Mouse (Mus musculus) midbrain, embryonic 11.5 days (tissue): Measurements from ENCODE around the gene Vill. TPM values are rescaled to one million over a fixed set of nuclear protein-coding genes. Genes with fewer than 3 reads are reported as not detected.

Experiments used
- ATAC-seq: fragments of 200-750 bp; cut with Nextera tagmentation; 2 replicates; pipeline ENCODE4 v1.8.0; 2017; ENCODE audit warnings: moderate TSS enrichment, moderate library complexity; ENCODE audit not compliant: low FRiP score
- DNase-seq: peaks from one replicate; pipeline ENCODE4 v3.0.0; 2015; ENCODE audit warnings: low spot score; ENCODE audit errors: missing footprints
- H3K27ac ChIP-seq: fragments of 300-500 bp; sonication (generic); 2 replicates; pipeline ENCODE4 v1.5.1; 2014; ENCODE audit warnings: low read depth, low read length
- H3K27me3 ChIP-seq: fragments of 300-500 bp; sonication (generic); 2 replicates; pipeline ENCODE4 v1.6.1; 2014; ENCODE audit warnings: mild to moderate bottlenecking, low read length, moderate library complexity, mixed read lengths; ENCODE audit not compliant: control insufficient read depth, insufficient read depth
- H3K36me3 ChIP-seq: fragments of 300-500 bp; sonication (generic); 2 replicates; pipeline ENCODE4 v1.6.1; 2014; ENCODE audit warnings: mild to moderate bottlenecking, low read length, moderate library complexity, mixed read lengths; ENCODE audit not compliant: control insufficient read depth, insufficient read depth
- H3K4me1 ChIP-seq: fragments of 300-500 bp; sonication (generic); 2 replicates; pipeline ENCODE4 v1.6.1; 2014; ENCODE audit warnings: low read length; ENCODE audit not compliant: control insufficient read depth, insufficient read depth
- H3K4me2 ChIP-seq: fragments of 300-500 bp; sonication (generic); 2 replicates; pipeline ENCODE4 v1.6.1; 2014; ENCODE audit warnings: mild to moderate bottlenecking, moderate library complexity
- H3K4me3 ChIP-seq: fragments of 300-500 bp; sonication (generic); 2 replicates; pipeline ENCODE4 v1.5.1; 2014; ENCODE audit warnings: low read depth, low read length
- H3K9ac ChIP-seq: fragments of 300-500 bp; sonication (generic); 2 replicates; pipeline ENCODE4 v1.6.1; 2014; ENCODE audit warnings: low read length
- H3K9me3 ChIP-seq: fragments of 300-500 bp; sonication (generic); 2 replicates; pipeline ENCODE4 v1.6.1; 2016; ENCODE audit warnings: low read length; ENCODE audit not compliant: control insufficient read depth
- WGBS: fragments of 180-500 bp; shearing (Covaris S2); extraction: QIAGEN DNeasy Blood & Tissue Kit; methylation state at CpG from one replicate; pipeline ENCODE4 v1.1.7; 2014; 5-methylcytosine and 5-hydroxymethylcytosine counted together
- polyA plus RNA-seq: library from polyadenylated mRNA; unstranded; fragments of >200 nt; fragmentation: Nextera tagmentation; extraction: Ambion mirVana; gene quantifications from 2 replicates; pipeline ENCODE4 v1.2.1, GENCODE M21; 2014

Gene Vill
- polyA plus RNA-seq, 1 experiment from 2014 or later: 8.3 TPM

DNA sequence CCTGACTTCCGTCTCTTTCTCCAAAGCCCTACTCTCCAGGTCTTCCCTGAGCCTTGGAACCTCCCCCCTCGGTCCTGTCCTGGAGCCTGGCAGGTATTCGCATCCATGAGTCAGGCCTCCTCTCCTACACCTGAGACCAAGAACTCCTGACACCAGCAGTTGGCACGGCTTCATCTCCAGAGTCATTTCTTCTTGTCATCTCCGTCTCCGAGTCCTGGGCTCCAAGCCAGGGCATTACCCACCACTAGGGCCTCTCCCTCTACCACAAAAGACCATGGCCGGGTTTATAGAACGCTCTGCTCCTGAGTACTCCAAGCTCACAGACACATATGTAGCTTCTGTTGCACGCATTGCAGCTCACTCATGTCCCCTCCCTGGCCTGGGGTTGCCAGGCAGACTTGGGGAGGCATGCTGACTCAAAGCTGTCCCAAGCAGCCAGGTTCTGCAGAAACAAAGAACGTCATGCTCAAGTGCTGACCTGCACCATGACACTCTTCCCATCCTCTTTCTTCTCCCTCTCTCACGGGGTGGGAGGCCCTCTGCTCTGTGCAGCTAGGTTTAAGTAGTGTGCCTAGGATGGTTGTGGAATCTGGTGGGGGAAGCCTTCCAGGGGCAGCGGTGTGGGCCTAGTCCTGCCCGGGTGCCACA is 42.0 kb downstream of the Vill start:
- Histone ChIP-seq H3K9ac (no peak overlapping the region), H3K4me2 (no peak overlapping the region), H3K27me3 (peaks cover 23% of the 10 kb centered on the region), H3K4me1 (peaks cover 12% of the 10 kb centered on the region), H3K36me3 (no peaks in the 10 kb centered on the region), H3K4me3 (no peak overlapping the region), H3K27ac (no peak overlapping the region), H3K9me3 (no peaks in the 10 kb centered on the region)
- ATAC-seq: no peak
- WGBS: 72% methylated on average over 13 of the region's 13 CpGs
- DNase-seq: no peak

- Histone ChIP-seq H3K27me3 (peaks cover 3% of the 10 kb centered on the region; the same call in 1 of the 2 replicates), H3K4me3 (no peak overlapping the region), H3K36me3 (no peaks in the 10 kb centered on the region), H3K27ac (no peak overlapping the region), H3K9ac (no peak overlapping the region), H3K9me3 (no peaks in the 10 kb centered on the region), H3K4me1 (peaks cover 4% of the 10 kb centered on the region; the same call in 1 of the 2 replicates), H3K4me2 (no peak overlapping the region)
- ATAC-seq (0 out of 2 replicates have a peak, but pooled peaks have one; percentile 22), DNase-seq (no peak)
- 20% methylated on average over 15 of the region's 15 CpGs for WGBS
These were observed 47.8 kb downstream of the Vill start for GRCm38 (mm10) chr9:119100177-119100898.

GRCm38 (mm10) chr9:119101992-119102782 is 49.6 kb downstream of the Vill start, which contains the start of gene Dlec1:
Dlec1 (plus strand) TSS chr9:119102478.
- Histone ChIP-seq H3K9me3 (no peaks in the 10 kb centered on the region), H3K27me3 (peaks cover 3% of the 10 kb centered on the region; the same call in 1 of the 2 replicates), H3K27ac (no peak within 1 kb of the TSS), H3K36me3 (no peaks in the 10 kb centered on the region), H3K4me3 (peak within 1 kb of the TSS; percentile 62), H3K9ac (peak within 1 kb of the TSS; percentile 57), H3K4me1 (peaks cover 4% of the 10 kb centered on the region; the same call in 1 of the 2 replicates), H3K4me2 (peak within 1 kb of the TSS; percentile 85)
- ATAC-seq (peak; percentile 89), DNase-seq (peak; percentile 96)
- 3% methylated on average over 44 of the region's 44 CpGs for WGBS

- Histone ChIP-seq H3K36me3 (no peaks in the 10 kb centered on the region), H3K4me2 (peak overlapping the region; percentile 85), H3K27ac (no peak overlapping the region), H3K9me3 (no peaks in the 10 kb centered on the region; the same call in 1 of the 2 replicates), H3K4me3 (peak overlapping the region; percentile 62), H3K9ac (peak overlapping the region; percentile 57), H3K27me3 (peaks cover 3% of the 10 kb centered on the region; the same call in 1 of the 2 replicates), H3K4me1 (peaks cover 4% of the 10 kb centered on the region; the same call in 1 of the 2 replicates)
- WGBS: 3% methylated on average over 19 of the region's 19 CpGs
- ATAC-seq: no peak
- DNase-seq: no peak
These were observed 50.2 kb downstream of the Vill start for GRCm38 (mm10) chr9:119102783-119103113.

DNA sequence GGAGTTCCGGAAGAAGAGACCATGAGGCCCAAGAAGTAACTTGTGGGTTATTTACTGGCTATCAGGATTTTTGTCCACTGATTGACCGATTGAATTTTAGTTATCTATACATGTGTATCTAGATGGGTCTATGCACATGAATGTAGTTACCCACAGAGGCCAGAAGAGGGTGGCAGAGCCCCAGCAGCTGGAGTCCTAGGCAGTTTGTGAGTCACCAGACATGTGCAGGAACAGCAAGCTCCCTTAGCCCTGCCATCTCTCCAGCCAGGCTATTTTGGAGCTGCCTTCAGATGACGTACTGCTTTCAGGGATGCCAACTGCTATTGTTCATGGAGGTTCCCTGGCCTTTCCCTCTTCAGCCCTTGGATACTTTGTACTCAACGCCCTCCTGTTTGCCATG is 55.0 kb downstream of the Vill start:
- peaks cover 8% of the 10 kb centered on the region; the same call in 1 of the 2 replicates for H3K4me1 ChIP-seq
- no peak overlapping the region for H3K4me2 ChIP-seq
- H3K9ac ChIP-seq: no peak overlapping the region
- H3K36me3 ChIP-seq: no peaks in the 10 kb centered on the region
- WGBS: 85% methylated on average over 4 of the region's 4 CpGs
- no peaks in the 10 kb centered on the region; the same call in 1 of the 2 replicates for H3K9me3 ChIP-seq
- H3K27ac ChIP-seq: no peak overlapping the region
- H3K27me3 ChIP-seq: peaks cover 3% of the 10 kb centered on the region; the same call in 1 of the 2 replicates
- H3K4me3 ChIP-seq: no peak overlapping the region
- no peak for DNase-seq
- ATAC-seq: no peak

DNA sequence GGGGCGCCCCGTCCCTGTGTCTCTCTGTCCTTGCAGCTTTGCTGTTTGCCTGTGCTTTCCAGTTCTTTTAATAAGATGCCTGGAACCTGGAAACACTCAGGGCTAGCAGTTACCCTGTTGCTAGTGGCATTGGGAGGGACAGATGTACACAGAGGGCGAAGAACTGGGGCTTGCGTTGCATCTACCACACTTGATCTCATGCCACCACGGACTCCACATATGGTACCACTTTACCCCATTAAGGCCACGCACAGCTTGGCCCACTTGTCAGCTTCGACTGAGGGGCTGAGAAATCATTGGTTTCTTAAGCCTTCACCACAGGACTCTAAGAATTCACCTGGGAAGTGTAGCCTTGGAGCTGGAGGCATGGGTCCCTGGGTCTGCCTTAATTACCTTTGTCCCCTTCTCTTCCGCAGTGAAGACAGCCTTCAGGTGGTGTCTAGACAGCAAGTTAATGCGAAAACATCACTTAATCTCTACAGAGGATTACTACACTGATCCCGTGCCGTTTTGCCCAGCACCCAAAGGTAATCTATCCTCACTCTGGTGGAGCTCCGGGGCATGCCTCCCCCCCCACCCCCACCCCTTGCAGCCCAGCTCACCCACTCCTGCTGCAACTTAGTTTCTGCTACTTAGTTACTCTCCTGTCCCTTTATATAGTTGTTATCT is 57.2 kb downstream of the Vill start:
- Histone ChIP-seq H3K4me3 (no peak overlapping the region), H3K9me3 (no peaks in the 10 kb centered on the region; the same call in 1 of the 2 replicates), H3K9ac (no peak overlapping the region), H3K4me2 (no peak overlapping the region), H3K4me1 (peaks cover 4% of the 10 kb centered on the region; the same call in 1 of the 2 replicates), H3K27me3 (no peaks in the 10 kb centered on the region), H3K27ac (no peak overlapping the region), H3K36me3 (no peaks in the 10 kb centered on the region)
- no peak for ATAC-seq
- WGBS: 52% methylated on average over 12 of the region's 12 CpGs
- peak; percentile 64 for DNase-seq

- H3K27ac ChIP-seq: no peak overlapping the region
- no peak overlapping the region for H3K9ac ChIP-seq
- WGBS: 53% methylated on average over 3 of the region's 3 CpGs
- H3K4me1 ChIP-seq: peaks cover 4% of the 10 kb centered on the region; the same call in 1 of the 2 replicates
- H3K27me3 ChIP-seq: no peaks in the 10 kb centered on the region
- H3K36me3 ChIP-seq: no peaks in the 10 kb centered on the region
- ATAC-seq (no peak), DNase-seq (peak; percentile 82)
- no peak overlapping the region for H3K4me2 ChIP-seq
- no peak overlapping the region for H3K4me3 ChIP-seq
- no peaks in the 10 kb centered on the region; the same call in 1 of the 2 replicates for H3K9me3 ChIP-seq
These were observed 58.1 kb downstream of the Vill start for GRCm38 (mm10) chr9:119110640-119111039.

DNA sequence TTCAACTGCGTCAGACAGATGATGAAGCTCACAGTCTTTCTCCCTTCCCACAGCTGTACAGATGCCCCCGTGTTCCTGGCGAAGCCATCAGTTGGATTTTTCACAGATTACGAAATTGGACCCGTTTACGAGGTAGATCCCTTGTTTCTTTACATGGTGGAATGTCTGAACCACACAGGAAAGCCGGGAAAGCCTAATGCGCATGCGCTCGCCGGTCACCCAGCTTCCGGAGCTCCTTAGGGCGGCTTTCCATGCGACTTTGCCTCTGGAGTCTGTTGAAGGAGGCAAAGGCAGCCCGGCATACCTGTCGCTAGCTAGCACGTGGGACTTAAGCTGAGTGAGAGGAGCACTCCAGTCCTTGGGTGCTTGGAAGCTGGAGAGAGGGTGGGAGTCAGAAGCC is 62.3 kb downstream of the Vill start:
- Histone ChIP-seq H3K36me3 (no peaks in the 10 kb centered on the region), H3K9me3 (no peaks in the 10 kb centered on the region), H3K27me3 (no peaks in the 10 kb centered on the region), H3K4me2 (no peak overlapping the region), H3K9ac (no peak overlapping the region), H3K4me3 (no peak overlapping the region), H3K4me1 (peaks cover 4% of the 10 kb centered on the region; the same call in 1 of the 2 replicates), H3K27ac (no peak overlapping the region)
- ATAC-seq (no peak), DNase-seq (no peak)
- 89% methylated on average over 17 of the region's 17 CpGs for WGBS
